Mouse (Mus musculus) cortical plate, adult 2 months (tissue): Measurements from ENCODE around the gene Smpx. TPM values are rescaled to one million over a fixed set of nuclear protein-coding genes. Genes with fewer than 3 reads are reported as not detected.
A peak's percentile ranks its signal among the peaks of the same experiment; 100 is the strongest.

Experiments
- H3K27ac ChIP-seq: fragments of 200-500 bp; 2 replicates; pipeline ENCODE4 v1.5.1; 2012; ENCODE audit warnings: low read length, control low read depth, inconsistent platforms; ENCODE audit not compliant: insufficient read depth
- H3K4me1 ChIP-seq: fragments of 200-500 bp; 2 replicates; pipeline ENCODE4 v1.6.1; 2011; ENCODE audit warnings: low read length; ENCODE audit not compliant: control insufficient read depth, insufficient read depth
- H3K4me3 ChIP-seq: fragments of 200-500 bp; 2 replicates; pipeline ENCODE4 v1.5.1; 2011; ENCODE audit warnings: mild to moderate bottlenecking, low read length, control low read depth; ENCODE audit not compliant: insufficient read depth
- CTCF ChIP-seq: fragments of 200-500 bp; IDR thresholded peaks from 2 replicates; pipeline ENCODE4 v1.5.1; 2011; ENCODE audit warnings: mild to moderate bottlenecking, control low read depth, low read length; ENCODE audit not compliant: insufficient read depth; ENCODE audit errors: extremely low read depth
- POLR2A ChIP-seq: fragments of 200-500 bp; IDR thresholded peaks from 2 replicates; pipeline ENCODE4 v1.6.1; 2011; ENCODE audit warnings: mild to moderate bottlenecking, low read length, control low read depth; ENCODE audit not compliant: insufficient read depth; ENCODE audit errors: extremely low read depth
- polyA plus RNA-seq: library from polyadenylated mRNA; depleted of rRNA; stranded (reverse); fragments of >200 nt; gene quantifications from 2 replicates; pipeline ENCODE4 v1.2.3, GENCODE M21; 2012; rRNA removed

The Smpx gene
- polyA plus RNA-seq, 1 experiment, result not detected

DNA sequence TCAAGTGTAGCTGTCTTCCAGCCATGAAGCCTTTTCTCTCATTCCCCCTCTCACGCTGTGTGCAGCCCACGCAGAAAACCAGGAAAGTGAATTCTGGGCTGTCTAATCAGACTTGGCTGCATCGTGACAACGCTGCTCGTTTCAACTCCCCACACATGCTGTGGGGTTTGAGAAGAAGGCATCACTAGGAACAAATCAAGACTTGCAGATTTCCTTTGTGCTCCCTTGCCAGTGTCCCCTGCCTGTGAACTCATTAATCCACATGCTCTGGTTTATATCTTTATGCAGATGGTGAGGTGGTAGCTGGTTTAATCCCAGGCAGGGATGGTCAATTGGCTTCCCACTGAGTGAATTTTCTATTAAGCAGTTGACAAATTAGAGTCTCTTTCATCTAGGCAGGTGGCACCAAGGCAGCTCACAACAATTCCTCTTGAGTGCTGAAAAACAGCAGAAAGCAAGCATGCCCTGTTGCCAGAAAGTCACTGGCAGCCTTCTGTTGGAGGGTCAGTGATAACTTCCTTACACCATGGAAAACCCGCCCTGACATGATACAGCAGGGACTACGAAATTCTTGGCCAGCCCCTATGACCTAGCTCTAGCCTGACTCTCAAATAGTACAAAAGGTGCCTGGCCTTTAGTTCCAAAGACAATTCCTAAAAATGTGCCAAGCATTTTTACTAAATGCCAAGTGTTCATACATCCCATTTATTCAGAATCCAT lies 32.1 kb downstream of the Smpx start:
- TF ChIP-seq POLR2A (peak; percentile 36; the same call in 1 of the 2 replicates), CTCF (no peak)

DNA sequence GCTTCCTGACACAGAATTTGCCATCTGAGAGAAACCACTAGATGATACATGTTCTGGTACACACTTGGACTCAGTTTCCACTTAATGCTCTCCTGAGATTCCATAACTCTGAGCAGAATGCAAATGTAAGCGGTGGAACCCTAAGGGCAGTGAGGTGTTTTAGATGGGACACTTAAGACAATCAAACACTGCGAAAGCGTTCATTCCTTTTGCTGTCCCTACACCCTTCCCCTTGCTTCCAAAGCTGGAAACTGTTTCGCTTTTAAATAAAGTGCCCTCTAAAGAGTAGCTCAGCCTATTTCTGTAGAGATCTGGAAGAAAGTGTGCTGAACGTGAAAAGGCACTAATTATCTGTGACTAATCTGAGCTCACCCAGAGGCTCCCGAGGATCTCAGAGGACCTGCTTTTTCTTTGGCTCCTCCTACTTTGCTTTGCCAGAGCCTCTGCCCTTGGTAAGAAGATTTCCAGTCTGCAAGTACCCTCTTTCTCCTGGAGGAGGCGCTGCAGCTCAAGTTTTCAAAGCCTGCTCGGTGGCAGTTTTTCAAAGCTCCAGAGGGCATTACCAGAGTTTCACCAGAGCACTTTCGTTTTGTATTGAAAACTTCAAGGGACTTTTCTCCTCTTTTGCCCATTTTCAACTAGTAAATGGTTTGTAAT lies 33.1 kb downstream of the Smpx start:
- Histone ChIP-seq H3K4me3 (no peak overlapping the region), H3K27ac (0 out of 2 replicates have a peak overlapping the region, but pooled peaks have one; percentile 44), H3K4me1 (no peaks in the 10 kb centered on the region; the same call in 1 of the 2 replicates)
- no peak for TF ChIP-seq POLR2A
- TF ChIP-seq CTCF, result peak; percentile 72

More for the DNA sequence above, 32.1 kb downstream of the Smpx start:
- Histone ChIP-seq H3K27ac (0 out of 2 replicates have a peak overlapping the region, but pooled peaks have one; percentile 25), H3K4me1 (no peaks in the 10 kb centered on the region; the same call in 1 of the 2 replicates), H3K4me3 (no peak overlapping the region)

- Histone ChIP-seq H3K4me3 (no peak overlapping the region), H3K4me1 (no peaks in the 10 kb centered on the region; the same call in 1 of the 2 replicates), H3K27ac (peak overlapping the region; percentile 46; the same call in 1 of the 2 replicates)
- no peak for TF ChIP-seq CTCF
- TF ChIP-seq POLR2A, result no peak
Observed at GRCm38 (mm10) chrX:157732346-157732745, 33.6 kb downstream of the Smpx start.

GRCm38 (mm10) chrX:157733836-157734235 lies 35.1 kb downstream of the Smpx start:
- H3K4me3 ChIP-seq, result no peak overlapping the region
- TF ChIP-seq POLR2A (no peak), CTCF (no peak)
- peak overlapping the region; percentile 67; the same call in 1 of the 2 replicates for H3K27ac ChIP-seq
- H3K4me1 ChIP-seq, result no peaks in the 10 kb centered on the region; the same call in 1 of the 2 replicates

GRCm38 (mm10) chrX:157734341-157734740 lies 35.6 kb downstream of the Smpx start:
- Histone ChIP-seq H3K27ac (peak overlapping the region; percentile 67), H3K4me3 (no peak overlapping the region), H3K4me1 (no peaks in the 10 kb centered on the region; the same call in 1 of the 2 replicates)
- TF ChIP-seq POLR2A (no peak), CTCF (no peak)

- Histone ChIP-seq H3K4me1 (no peaks in the 10 kb centered on the region), H3K27ac (no peak overlapping the region), H3K4me3 (no peak overlapping the region)
- TF ChIP-seq CTCF (no peak), POLR2A (no peak)
Observed at GRCm38 (mm10) chrX:157747815-157748544, 49.3 kb downstream of the Smpx start.

DNA sequence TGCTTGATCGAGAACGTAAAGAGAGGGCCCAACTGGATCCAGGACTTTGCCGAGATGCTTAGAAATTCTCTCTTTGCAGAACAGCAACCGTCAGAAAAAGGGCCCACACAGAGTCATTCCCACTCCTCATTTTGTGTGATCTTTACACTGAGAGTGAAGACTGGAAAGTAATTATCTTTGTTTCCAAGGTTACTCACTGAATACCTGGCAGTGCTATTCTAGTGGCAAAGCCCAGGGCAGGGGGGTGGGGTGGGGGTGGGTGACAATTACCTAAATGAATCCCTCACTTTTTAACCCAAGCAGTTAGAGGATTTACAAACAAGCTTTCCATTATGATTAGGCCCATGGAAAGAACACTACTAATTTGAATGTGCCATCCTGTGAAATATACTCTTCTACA lies 55.8 kb downstream of the Smpx start:
- Histone ChIP-seq H3K27ac (no peak overlapping the region), H3K4me3 (no peak overlapping the region), H3K4me1 (no peaks in the 10 kb centered on the region)
- TF ChIP-seq POLR2A, result no peak
- TF ChIP-seq CTCF, result no peak

GRCm38 (mm10) chrX:157762542-157762941 lies 63.8 kb downstream of the Smpx start:
- Histone ChIP-seq H3K4me3 (no peak overlapping the region), H3K27ac (no peak overlapping the region), H3K4me1 (no peaks in the 10 kb centered on the region)
- no peak for TF ChIP-seq POLR2A
- no peak for TF ChIP-seq CTCF

GRCm38 (mm10) chrX:157801669-157802068 lies 103.0 kb downstream of the Smpx start:
- no peak overlapping the region for H3K4me3 ChIP-seq
- no peaks in the 10 kb centered on the region for H3K4me1 ChIP-seq
- H3K27ac ChIP-seq, result no peak overlapping the region
- TF ChIP-seq CTCF (no peak), POLR2A (no peak)

Other genes starting within 250 kb of the Smpx start
- 66.2 and 70.1 TPM in 2 replicates for gene Sms, start 206.6 kb upstream of the Smpx start, polyA plus RNA-seq
- 0.74 TPM in 1 of 2 replicates, not detected in the other for gene Yy2, start 129.9 kb upstream of the Smpx start, polyA plus RNA-seq
- gene Mbtps2, start 100.2 kb upstream of the Smpx start, polyA plus RNA-seq, result 25.1 and 26.4 TPM in 2 replicates
- 0.06 and 0.17 TPM in 2 replicates for gene Klhl34, start 119.5 kb downstream of the Smpx start, polyA plus RNA-seq